Mouse (Mus musculus): ENCODE measurements at regions not wholly inside any gene's neighbourhood (a gene's known extent, or its start where the extent isn't known, plus 50 kb on each side); places are given as distances from the start of the nearest gene placed in this dataset.

DNA sequence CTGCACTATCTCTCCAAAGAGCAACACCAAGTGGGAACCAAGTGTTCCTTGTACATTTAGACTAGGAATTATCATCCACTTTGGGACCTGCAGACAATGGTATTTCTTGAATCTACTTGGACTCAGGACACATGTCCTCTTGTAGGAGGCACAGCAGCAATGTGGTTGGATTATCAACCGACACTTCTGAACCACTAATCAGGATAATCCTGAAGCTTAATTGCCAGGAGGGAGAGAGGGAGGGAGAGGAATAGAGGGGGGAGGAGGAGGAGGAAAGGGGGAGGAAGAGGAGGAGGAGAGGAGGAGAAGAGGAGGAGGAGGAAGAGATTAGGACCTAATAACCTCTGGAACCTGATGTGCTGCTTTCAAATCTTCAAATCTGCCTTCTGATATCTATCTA, 167.5 kb downstream of the Trib2 start:
- H3K4me3 ChIP-seq, result no peak overlapping the region
- WGBS, result 59% methylated on average over 1 of the region's 1 CpGs
- H3K36me3 ChIP-seq, result no peaks in the 10 kb centered on the region
- no peak for DNase-seq (ENCODE audit: low spot score)
- no peaks in the 10 kb centered on the region for H3K9me3 ChIP-seq
- H3K27ac ChIP-seq, result no peak overlapping the region
- H3K27me3 ChIP-seq (ENCODE audit: insufficient read depth, poor library complexity, severe bottlenecking), result no peaks in the 10 kb centered on the region
- H3K4me1 ChIP-seq, result peaks cover 12% of the 10 kb centered on the region; the same call in 1 of the 2 replicates

DNA sequence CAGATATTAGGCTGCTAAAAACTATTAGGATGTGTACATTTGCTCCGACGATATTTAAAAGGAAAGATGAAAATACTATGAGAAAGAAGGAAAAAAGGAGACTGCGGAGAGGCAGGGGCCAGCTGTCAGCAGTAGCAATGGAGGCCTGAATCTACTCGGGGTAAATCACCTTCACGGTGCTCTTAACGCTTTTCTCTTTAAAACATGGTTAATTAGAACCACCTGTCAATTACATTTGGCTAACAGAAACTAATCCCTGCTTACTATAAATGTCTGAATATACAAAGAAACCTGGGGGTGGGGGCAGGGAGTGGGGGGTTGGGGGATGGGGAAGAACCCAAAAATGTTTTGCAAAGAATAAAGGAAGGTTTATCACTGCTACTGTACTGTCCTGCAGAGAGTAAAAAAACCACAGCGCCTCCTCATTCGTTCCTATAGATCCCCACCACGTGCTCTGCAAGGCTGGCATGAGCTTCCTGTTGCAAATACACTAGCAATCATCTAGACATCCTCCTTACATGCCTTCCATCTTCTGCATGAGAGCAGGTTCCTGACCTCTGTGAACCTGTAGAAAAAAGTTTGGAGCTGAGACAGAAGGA, 172.5 kb downstream of the Trib2 start:
- Histone ChIP-seq H3K4me3 (no peak overlapping the region), H3K9me3 (no peaks in the 10 kb centered on the region), H3K36me3 (no peaks in the 10 kb centered on the region), H3K27ac (no peak overlapping the region), H3K4me1 (peaks cover 7% of the 10 kb centered on the region; the same call in 1 of the 2 replicates), H3K27me3 (ENCODE audit: insufficient read depth, poor library complexity, severe bottlenecking) (no peaks in the 10 kb centered on the region)
- WGBS, result 60% methylated on average over 9 of the region's 9 CpGs
- no peak for DNase-seq (ENCODE audit: low spot score)

DNA sequence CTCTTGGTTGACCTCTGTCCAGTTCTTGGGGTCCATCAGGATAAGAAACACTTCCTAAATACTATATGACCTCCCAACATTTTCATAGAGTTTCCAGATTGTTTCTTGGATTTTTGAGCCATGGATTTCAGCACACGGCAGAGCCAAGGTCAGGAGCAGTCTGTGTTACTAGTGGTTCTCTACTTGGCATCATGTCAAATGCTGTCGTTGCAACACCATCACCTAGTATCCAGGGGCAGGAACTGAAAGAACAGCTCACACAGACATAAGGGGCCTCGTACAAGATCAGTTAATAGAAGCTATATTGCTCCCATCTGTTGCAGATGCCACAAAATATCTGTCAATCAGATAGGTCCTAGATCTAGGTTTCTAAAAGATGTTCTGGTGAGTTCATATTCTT, 173.1 kb downstream of the Trib2 start:
- Histone ChIP-seq H3K36me3 (no peaks in the 10 kb centered on the region), H3K4me1 (peaks cover 7% of the 10 kb centered on the region; the same call in 1 of the 2 replicates), H3K9me3 (no peaks in the 10 kb centered on the region), H3K4me3 (no peak overlapping the region), H3K27me3 (ENCODE audit: insufficient read depth, poor library complexity, severe bottlenecking) (no peaks in the 10 kb centered on the region), H3K27ac (no peak overlapping the region)
- no peak for DNase-seq (ENCODE audit: low spot score)
- 52% methylated on average over 3 of the region's 3 CpGs for WGBS

DNA sequence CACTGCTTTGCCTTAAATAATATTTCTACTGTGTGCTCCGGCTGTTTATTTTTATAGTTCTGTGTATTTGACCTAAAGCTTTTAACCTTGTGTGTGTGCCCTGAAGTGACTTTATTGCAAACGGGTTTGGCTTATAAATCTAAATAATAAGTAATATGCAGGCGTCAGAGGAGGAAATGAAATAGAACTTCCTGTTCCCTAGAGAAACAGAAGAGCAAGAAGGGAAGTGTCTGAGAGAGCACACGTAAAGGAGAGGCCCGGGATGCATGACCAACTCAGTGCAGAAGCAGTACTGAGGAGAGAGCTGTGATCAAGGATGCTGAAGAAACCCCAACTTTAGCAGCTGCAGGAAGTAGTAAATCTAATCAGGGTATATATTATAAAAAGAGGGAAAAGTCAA, 176.4 kb downstream of the Trib2 start:
- Histone ChIP-seq H3K27ac (no peak overlapping the region), H3K27me3 (ENCODE audit: insufficient read depth, poor library complexity, severe bottlenecking) (no peaks in the 10 kb centered on the region), H3K4me3 (no peak overlapping the region), H3K36me3 (no peaks in the 10 kb centered on the region), H3K4me1 (no peaks in the 10 kb centered on the region), H3K9me3 (no peaks in the 10 kb centered on the region)
- DNase-seq (ENCODE audit: low spot score), result no peak
- 82% methylated on average over 5 of the region's 5 CpGs for WGBS

DNA sequence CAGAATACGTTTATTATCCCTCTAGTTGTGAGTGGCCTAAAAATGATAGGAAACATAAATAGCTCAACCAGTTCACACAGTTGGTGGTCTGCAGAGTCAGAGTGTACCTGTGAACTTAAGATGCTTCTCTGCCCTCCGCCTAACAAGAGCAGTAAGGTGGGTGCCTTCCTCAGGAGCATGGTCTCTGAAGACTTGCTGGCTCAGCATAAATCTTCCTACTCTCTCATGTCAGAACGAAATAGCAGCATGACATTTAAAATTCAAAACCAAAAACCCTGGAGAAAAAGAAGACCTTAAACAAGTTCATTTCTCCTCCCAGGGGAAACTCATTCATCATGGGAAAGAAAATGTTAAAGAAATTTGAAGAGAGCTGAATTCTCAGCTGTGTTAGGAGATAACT, 186.8 kb downstream of the Trib2 start:
- DNase-seq (ENCODE audit: low spot score), result no peak
- WGBS, result 81% methylated on average over 3 of the region's 3 CpGs
- H3K36me3 ChIP-seq, result no peaks in the 10 kb centered on the region

DNA sequence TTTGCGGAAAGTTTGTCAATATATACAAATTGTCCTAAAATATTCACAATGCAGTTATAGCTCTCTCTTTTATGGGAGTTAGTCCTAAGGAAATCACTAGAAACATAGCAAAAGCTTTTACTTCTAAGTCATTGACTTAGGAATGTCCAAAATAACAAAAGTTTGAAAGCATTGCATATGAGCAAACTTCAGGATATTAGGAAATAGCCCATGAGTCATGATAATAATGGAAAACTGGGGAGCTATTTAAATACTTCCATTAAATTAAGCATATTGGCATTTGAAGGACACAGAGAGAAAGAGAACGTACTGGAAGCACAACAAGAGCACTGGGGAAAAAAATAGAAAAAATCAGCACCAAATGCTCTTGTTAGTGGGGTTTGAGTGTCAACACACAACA, 197.2 kb downstream of the Trib2 start:
- H3K27me3 ChIP-seq (ENCODE audit: insufficient read depth, poor library complexity, severe bottlenecking), result no peaks in the 10 kb centered on the region
- no peaks in the 10 kb centered on the region for H3K9me3 ChIP-seq
- no peaks in the 10 kb centered on the region for H3K4me1 ChIP-seq
- DNase-seq (ENCODE audit: low spot score), result no peak
- no peak overlapping the region for H3K27ac ChIP-seq
- WGBS, result 90% methylated on average over 2 of the region's 2 CpGs
- no peak overlapping the region for H3K4me3 ChIP-seq
- H3K36me3 ChIP-seq, result no peaks in the 10 kb centered on the region

More for the DNA sequence above, 186.8 kb downstream of the Trib2 start:
- H3K27ac ChIP-seq, result no peak overlapping the region
- no peaks in the 10 kb centered on the region for H3K4me1 ChIP-seq
- H3K4me3 ChIP-seq, result no peak overlapping the region
- H3K27me3 ChIP-seq (ENCODE audit: insufficient read depth, poor library complexity, severe bottlenecking), result no peaks in the 10 kb centered on the region
- no peaks in the 10 kb centered on the region for H3K9me3 ChIP-seq

DNA sequence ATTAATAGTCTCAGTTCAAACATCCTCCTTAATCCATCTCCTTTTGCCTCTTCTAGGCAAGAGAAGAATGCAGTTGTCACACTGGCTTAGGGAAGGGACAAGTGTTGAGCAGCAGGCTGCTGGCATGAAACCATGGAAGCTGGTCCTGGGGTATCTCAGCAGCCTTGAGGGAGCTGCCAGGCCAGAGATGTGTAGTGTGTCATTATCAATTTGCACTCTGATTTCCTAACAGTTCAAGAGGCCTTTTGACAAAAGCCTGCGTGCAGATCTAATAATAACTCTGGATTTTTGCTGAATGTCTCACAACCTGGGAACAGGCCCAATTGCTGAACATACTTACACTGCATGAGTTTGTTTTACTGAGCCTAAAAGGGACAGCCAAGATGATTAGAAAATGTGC, 199.4 kb downstream of the Trib2 start:
- Histone ChIP-seq H3K4me3 (no peak overlapping the region), H3K4me1 (no peaks in the 10 kb centered on the region), H3K9me3 (no peaks in the 10 kb centered on the region), H3K27ac (peak overlapping the region; percentile 36; the same call in 1 of the 2 replicates), H3K27me3 (ENCODE audit: insufficient read depth, poor library complexity, severe bottlenecking) (no peaks in the 10 kb centered on the region), H3K36me3 (no peaks in the 10 kb centered on the region)
- DNase-seq (ENCODE audit: low spot score), result peak; percentile 80
- WGBS, result 23% methylated on average over 1 of the region's 1 CpGs

DNA sequence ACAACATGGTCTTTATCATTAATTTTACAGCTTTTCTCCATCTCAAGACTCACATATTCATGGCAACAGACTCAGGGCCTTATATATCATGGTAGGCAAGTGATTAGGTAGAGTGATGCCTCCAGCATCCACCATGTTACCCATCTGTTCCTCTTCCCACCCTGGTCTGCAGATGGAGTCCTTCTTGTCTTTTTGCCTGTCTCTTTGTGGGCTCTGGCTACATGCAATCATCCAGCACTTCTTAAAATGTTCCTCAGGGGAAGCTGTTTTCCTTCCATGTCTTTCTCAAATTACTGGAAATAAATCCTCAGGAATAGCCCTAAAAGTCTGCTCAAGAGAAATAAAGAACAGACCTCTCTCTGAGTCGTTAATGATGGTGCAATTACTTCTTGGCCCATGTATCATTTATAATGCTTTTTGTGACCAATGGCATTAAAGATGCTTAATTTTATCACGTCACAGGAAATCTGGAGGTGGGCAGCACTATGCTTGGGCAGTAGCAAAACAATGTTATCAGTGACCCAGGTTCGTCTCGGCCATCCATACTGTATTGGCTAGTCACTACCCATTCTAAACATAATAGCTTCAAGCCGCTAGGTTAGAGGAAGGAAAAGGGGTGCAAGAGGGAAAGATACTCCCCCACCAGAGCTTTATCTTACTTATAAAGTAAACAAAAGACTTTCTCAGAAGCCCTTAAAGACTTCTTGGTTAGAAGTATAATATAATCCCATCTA, 204.7 kb downstream of the Trib2 start:
- H3K4me1 ChIP-seq, result peaks cover 10% of the 10 kb centered on the region; the same call in 1 of the 2 replicates
- no peak overlapping the region for H3K4me3 ChIP-seq
- no peaks in the 10 kb centered on the region for H3K36me3 ChIP-seq
- no peaks in the 10 kb centered on the region for H3K9me3 ChIP-seq
- WGBS, result 62% methylated on average over 5 of the region's 5 CpGs
- no peak overlapping the region for H3K27ac ChIP-seq
- no peaks in the 10 kb centered on the region for H3K27me3 ChIP-seq (ENCODE audit: insufficient read depth, poor library complexity, severe bottlenecking)
- no peak for DNase-seq (ENCODE audit: low spot score)

DNA sequence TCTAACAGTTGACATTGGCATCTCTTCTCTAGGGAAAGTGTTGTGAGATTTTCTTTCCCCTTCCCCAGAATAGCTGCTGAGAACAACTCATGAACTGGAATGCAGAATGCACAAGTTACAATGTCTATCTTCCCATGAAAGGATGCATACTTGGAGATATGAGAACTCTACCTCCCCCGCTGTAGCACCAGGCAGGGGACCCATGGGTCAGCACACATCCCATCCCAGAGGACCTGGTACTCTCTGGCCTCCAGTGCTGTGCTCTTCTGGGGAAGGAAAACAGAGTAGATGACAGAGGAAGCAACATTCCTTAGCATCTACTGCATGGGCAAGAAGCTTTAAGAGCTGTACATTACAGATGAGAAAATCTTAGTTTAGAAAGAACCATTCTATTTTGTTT, 209.6 kb downstream of the Trib2 start:
- no peak overlapping the region for H3K27ac ChIP-seq
- no peak for DNase-seq (ENCODE audit: low spot score)
- H3K4me1 ChIP-seq, result peaks cover 18% of the 10 kb centered on the region; the same call in 1 of the 2 replicates

DNA sequence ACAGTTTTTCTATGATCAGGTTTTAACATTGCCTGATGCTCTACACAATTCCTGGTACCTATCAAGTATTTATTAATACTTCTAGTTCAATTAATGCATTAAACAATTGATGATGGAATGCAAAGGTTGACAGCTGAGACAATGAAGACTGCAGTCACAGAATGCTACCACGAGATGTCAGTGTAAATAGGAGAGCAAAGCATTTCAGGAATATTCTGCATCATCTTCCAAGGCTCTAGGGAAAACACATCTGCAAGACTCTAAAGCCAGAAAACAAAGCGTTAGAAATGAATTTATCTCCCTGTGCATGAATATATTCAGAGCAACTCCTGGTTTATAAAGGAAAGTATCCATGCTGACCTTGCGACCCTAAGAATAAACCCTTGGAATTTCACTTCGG, 210.6 kb downstream of the Trib2 start:
- H3K9me3 ChIP-seq, result no peaks in the 10 kb centered on the region

More for the DNA sequence above, 209.6 kb downstream of the Trib2 start:
- Histone ChIP-seq H3K36me3 (no peaks in the 10 kb centered on the region), H3K27me3 (ENCODE audit: insufficient read depth, poor library complexity, severe bottlenecking) (no peaks in the 10 kb centered on the region), H3K4me3 (no peak overlapping the region), H3K9me3 (no peaks in the 10 kb centered on the region)
- 66% methylated on average over 1 of the region's 1 CpGs for whole genome bisulfite sequencing

DNA sequence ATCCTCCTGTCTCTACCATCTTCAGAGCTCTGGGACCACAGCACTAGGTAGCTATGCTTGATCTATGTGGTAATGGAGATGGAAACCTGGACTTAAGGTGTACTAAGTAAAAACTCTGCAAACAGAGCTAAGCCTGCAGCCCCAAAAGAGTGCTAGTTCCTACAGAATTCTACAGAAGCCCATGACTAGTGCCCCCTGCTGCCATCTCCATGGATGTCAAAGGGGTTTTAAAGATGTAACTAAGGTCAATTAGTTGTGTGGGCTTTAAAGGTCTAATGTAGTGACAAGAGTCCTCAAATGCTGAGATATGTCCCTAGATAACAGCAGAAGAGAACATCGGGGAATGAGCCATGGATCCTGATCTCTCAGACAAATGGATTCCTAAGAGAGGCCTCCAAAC, 212.1 kb downstream of the Trib2 start:
- Histone ChIP-seq H3K36me3 (no peaks in the 10 kb centered on the region), H3K4me1 (peaks cover 18% of the 10 kb centered on the region; the same call in 1 of the 2 replicates), H3K4me3 (no peak overlapping the region), H3K27me3 (ENCODE audit: insufficient read depth, poor library complexity, severe bottlenecking) (no peaks in the 10 kb centered on the region), H3K27ac (no peak overlapping the region), H3K9me3 (no peaks in the 10 kb centered on the region)
- WGBS, result 61% methylated on average over 1 of the region's 1 CpGs
- DNase-seq (ENCODE audit: low spot score), result no peak

More for the DNA sequence above, 210.6 kb downstream of the Trib2 start:
- Histone ChIP-seq H3K4me1 (peaks cover 18% of the 10 kb centered on the region; the same call in 1 of the 2 replicates), H3K4me3 (no peak overlapping the region), H3K36me3 (no peaks in the 10 kb centered on the region), H3K27ac (no peak overlapping the region), H3K27me3 (ENCODE audit: insufficient read depth, poor library complexity, severe bottlenecking) (no peaks in the 10 kb centered on the region)
- WGBS, result 66% methylated on average over 4 of the region's 4 CpGs
- DNase-seq (ENCODE audit: low spot score), result no peak

DNA sequence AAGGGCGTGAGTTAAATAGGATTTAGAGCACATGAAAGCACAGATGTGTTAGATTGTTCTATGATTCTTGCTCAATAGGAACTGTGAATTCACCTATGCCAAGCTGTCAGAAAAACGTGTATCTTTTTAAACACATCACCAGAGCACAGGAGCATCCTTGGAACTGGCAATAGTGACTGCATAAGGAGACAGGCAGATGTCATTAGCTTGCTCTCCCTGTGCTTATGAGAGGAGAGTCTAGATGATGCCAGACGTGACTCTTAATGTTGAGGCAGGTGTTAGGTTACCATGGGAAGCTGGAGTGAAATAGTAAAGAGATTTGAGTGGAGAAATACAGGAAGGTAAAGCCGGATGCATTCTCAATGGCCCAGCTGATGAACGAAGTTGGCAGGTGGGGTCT, 212.8 kb downstream of the Trib2 start:
- 70% methylated on average over 5 of the region's 5 CpGs for WGBS
- Histone ChIP-seq H3K4me1 (peaks cover 17% of the 10 kb centered on the region; the same call in 1 of the 2 replicates), H3K4me3 (no peak overlapping the region), H3K9me3 (no peaks in the 10 kb centered on the region), H3K36me3 (no peaks in the 10 kb centered on the region), H3K27ac (no peak overlapping the region), H3K27me3 (ENCODE audit: insufficient read depth, poor library complexity, severe bottlenecking) (no peaks in the 10 kb centered on the region)
- DNase-seq (ENCODE audit: low spot score), result no peak

DNA sequence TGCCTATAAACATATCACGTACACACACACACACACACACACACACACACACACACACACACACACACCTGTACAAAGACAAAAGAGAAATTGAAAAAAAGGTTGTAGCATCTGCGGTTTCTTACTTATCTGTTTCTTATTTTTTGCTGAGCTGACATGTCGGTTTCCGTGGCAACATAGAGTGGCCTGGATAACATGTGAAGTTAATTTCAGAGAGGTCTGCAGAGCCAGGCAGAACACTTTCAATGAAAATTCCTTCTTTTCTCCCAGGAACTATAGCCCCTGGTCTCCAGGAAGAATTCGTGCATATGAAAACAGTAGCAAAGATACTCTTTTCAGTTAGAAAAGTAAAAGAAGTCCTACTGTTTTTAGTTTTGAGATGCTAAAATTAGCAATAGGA, 213.4 kb downstream of the Trib2 start:
- Histone ChIP-seq H3K27ac (no peak overlapping the region), H3K4me3 (no peak overlapping the region), H3K36me3 (no peaks in the 10 kb centered on the region), H3K27me3 (ENCODE audit: insufficient read depth, poor library complexity, severe bottlenecking) (no peaks in the 10 kb centered on the region), H3K4me1 (peaks cover 11% of the 10 kb centered on the region; the same call in 1 of the 2 replicates), H3K9me3 (no peaks in the 10 kb centered on the region)
- 74% methylated on average over 5 of the region's 5 CpGs for WGBS
- DNase-seq (ENCODE audit: low spot score), result no peak

Measured in heart, embryonic 10.5 days (tissue).